Mouse (Mus musculus): Measurements from ENCODE around the gene Abcc4. TPM values are rescaled to one million over a fixed set of nuclear protein-coding genes. Genes with fewer than 3 reads are reported as not detected.

Abcc4 gene
- 10 to 100 TPM; 13.8 to 16.9 TPM for total RNA-seq (2021)
- long read RNA-seq, experiment 1, full-length matches to known transcripts = 3 of 5 reads
- long read RNA-seq, experiment 1, partial matches to known transcripts = 2 of 5 reads
- long read RNA-seq, experiment 1, other reads (novel, unspliced or antisense) = 0 of 5 reads
- long read RNA-seq, experiment 2, full-length matches to known transcripts = 3 of 10 reads
- long read RNA-seq, experiment 2, partial matches to known transcripts = 5 of 10 reads
- long read RNA-seq, experiment 2, other reads (novel, unspliced or antisense) = 2 of 10 reads

GRCm38 (mm10) chr14:118705808-118706731, at the start of gene Abcc4:
Gene Abcc4 (minus strand): TSS chr14:118706219.
- DNase-seq (ENCODE audit: low spot score in 2 of 2) = peak; percentile 83 to 84

- DNase-seq (ENCODE audit: low spot score in 2 of 2) = no peak
Observed at GRCm38 (mm10) chr14:118751193-118751753, 45.3 kb upstream of the Abcc4 start.

DNA sequence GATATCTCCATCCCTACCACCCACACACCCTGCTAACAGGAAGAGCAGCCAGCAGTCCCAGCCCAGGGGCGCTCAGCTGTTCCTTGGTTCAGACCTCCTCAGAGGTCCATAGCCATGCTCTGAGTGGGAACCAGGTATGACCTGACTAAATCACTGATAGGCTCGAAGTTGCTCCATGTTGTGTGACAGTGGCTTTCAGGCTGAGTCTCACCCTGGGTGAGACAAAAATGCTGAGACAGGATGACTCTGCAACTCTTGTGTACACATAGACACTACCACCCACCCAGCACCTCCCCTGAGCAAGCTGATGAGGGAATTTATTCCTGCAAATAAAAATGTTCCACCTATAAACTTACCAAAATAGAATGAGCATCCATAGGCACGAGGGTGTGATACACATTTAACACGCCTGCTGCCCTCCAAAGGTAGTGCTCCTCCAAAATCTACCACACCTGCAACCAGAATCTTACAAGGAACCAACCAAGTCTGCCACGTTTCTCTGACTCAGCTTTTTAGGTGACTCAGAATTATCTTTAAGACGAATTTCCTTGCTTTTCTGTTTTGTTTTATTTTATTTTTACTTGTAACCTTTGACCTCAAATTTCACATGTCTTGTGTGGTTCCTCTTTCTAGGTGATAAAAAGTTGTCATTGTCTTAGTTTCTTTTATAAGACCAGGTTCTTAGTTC, 44.6 kb upstream of the Abcc4 start:
- DNase-seq (ENCODE audit: low spot score in 2 of 2) = no peak

DNA sequence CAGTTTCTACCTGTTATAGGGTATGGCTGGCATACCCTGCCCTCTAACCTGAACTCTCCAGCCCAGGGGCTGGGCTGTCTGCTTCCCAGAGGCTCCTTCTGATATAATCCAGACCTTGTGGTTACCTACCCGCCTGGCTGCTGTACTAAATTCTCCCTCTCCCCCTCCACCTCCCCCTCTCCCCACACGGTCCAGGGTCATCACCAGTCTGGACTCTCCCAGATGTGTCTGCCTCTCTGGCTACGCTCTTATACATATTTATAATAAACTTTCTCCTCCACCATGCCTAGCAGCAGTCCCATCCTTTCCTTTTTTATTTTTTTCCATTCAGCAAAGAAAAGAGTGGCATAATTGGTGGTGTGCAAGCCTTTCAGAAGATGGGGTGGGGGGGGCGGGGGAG, 43.7 kb upstream of the Abcc4 start:
- no peak for DNase-seq (ENCODE audit: low spot score in 2 of 2)

- DNase-seq (ENCODE audit: low spot score in 2 of 2) = no peak
Observed at GRCm38 (mm10) chr14:118749068-118749467, 43.0 kb upstream of the Abcc4 start.

GRCm38 (mm10) chr14:118742862-118743261, 36.8 kb upstream of the Abcc4 start:
- DNase-seq (ENCODE audit: low spot score in 2 of 2) = no peak

DNA sequence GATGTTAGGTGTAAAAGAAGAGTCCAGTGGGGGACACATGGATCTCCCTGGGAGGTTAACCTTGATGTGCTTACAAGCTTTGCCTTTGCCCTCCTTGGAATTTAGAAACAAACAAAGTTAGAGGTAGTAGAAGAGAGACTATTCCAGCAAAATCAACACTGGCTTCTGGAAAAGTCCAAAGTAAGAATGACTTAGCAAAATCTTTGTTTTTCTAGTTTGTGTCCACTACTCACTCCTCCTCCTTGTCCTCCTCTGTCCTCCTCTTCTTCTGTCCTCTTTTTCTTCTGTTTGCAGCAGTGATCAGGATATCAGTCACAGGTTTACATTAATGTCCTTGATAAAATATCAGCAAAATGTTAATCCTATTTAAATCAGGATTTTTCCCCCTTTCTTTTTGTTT, 35.8 kb upstream of the Abcc4 start:
- DNase-seq (ENCODE audit: low spot score in 2 of 2) = no peak

DNA sequence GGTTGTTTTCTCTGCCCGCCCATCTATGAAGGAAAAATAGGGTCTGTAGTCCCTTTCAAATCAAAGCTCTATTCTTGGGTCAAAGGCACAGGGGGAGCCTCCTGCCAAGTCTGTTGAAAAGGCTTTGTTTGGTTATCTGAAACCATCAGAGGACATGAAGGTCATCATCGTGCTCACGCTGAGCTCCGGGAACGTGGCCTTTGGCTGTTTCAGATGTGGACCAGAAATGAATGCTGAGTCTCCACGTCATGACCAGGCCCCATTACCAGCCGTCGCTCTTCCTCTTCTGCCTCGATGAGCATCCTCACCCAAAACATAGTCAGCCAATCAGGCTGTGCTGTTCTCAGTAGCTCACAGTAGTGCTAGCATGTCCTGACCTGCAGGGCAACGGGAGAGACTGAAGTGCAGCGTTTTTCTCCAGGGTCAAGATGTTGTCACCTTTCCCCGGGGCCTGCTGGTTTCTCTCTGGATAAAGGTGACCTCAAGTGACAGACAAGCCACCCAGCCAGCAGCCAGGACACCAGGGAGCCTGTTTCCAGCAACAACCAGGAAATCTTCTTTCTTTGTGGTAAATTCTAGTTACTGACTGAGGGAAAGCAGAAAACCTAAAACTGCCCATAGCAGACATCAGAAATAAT, 31.4 kb upstream of the Abcc4 start:
- no peak for DNase-seq (ENCODE audit: low spot score in 2 of 2)

DNA sequence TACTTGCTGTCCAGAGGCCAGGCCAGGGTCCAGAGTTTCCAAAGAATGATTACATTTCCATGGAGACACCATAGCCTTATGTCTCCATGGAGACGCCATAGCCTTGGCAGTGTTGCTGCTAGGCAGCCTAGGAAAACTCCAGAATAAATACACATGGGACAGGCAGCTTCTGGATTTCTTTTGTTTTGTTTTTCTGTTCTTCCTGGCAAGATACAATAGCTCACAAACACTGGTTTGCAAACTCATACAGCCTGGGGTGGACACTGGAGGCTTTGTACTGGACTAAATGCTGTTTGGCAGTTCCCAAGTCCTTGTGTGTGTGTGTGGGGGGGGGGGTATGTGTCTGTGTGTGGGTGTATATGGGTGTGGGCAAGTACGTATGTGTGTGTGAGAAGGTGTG, 29.1 kb upstream of the Abcc4 start:
- DNase-seq (ENCODE audit: low spot score in 2 of 2) = no peak

DNA sequence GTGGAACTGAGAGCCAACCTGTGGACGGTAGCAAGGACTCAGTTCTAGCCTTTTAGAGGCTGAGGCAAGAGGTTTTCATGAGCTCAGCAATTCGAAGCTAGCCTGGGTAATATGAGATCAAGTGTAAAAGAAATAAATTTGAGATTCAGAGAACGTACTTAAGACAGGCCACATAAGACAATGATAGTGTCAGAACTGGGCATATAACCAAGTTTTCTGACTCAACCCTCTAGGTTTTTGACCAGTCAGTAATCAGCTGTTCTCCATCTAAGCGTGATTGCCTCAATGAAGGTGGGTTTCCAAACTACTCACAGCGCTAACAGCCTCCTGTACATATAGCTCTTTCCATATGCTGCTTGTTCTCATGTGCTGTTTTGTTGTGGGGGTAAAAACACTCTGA, 27.1 kb upstream of the Abcc4 start:
- DNase-seq (ENCODE audit: low spot score in 2 of 2) = no peak

GRCm38 (mm10) chr14:118730631-118731030, 24.6 kb upstream of the Abcc4 start:
- DNase-seq (ENCODE audit: low spot score in 2 of 2) = no peak

GRCm38 (mm10) chr14:118725467-118725866, 19.4 kb upstream of the Abcc4 start:
- DNase-seq (ENCODE audit: low spot score in 2 of 2) = no peak

DNA sequence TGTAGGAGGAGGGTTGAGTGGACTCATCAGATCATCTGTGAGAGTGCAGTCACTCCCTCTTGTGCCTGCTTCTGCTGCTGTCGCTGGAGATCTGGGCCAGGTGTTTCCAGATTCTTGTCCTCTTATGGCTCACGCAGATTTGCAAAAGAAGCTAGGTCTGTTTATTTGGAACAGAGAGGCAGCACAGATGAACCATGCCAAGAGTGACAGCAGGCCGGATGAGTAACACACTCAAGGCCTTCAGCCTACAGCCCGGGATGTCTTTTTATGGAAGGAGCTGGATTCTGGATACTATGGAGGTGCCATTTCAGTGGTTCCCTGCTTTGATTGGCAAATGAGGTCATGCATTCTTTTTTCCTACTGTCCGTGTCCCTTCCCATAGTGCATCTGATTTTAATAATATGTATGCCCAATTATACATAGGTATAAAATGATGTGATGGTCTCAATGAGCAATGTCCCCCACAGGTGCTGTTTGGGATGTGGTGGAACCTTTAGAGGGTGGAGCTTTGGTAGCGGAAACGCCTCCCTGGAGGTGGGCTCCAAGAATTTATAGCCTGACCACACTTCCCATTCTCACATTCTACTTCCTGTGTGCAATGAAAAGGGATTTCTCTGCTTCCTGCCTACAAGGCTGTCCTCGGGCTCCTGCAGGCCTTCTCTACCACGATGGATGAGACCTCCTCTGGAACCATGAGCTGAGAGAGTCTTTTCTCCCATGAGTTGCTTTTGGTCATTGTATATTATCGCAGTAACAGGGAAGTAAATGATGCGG, 18.1 kb upstream of the Abcc4 start:
- no peak for DNase-seq (ENCODE audit: low spot score in 2 of 2)

- DNase-seq (ENCODE audit: low spot score in 2 of 2) = no peak
Observed at GRCm38 (mm10) chr14:118719566-118720174, 13.7 kb upstream of the Abcc4 start.

DNA sequence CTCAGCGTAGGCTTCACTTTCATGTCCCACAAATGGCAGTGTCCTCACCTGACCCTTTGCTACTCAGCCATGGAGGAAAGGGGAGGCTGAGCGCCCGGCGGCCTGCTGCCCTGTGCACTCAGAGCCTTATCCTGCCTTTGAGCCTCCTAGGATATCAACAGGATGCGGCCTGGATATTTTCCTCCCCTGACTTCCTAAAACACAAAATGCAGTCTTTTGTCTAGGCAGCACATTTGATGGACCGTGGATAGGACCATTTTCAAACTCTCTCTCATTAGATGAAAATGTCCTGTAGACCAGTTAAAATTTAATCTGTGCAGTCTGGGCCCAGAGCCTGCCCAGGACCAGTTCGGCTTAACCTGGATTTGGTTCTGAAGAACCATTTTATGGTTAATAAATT, 12.6 kb upstream of the Abcc4 start:
- no peak for DNase-seq (ENCODE audit: low spot score in 2 of 2)

DNA sequence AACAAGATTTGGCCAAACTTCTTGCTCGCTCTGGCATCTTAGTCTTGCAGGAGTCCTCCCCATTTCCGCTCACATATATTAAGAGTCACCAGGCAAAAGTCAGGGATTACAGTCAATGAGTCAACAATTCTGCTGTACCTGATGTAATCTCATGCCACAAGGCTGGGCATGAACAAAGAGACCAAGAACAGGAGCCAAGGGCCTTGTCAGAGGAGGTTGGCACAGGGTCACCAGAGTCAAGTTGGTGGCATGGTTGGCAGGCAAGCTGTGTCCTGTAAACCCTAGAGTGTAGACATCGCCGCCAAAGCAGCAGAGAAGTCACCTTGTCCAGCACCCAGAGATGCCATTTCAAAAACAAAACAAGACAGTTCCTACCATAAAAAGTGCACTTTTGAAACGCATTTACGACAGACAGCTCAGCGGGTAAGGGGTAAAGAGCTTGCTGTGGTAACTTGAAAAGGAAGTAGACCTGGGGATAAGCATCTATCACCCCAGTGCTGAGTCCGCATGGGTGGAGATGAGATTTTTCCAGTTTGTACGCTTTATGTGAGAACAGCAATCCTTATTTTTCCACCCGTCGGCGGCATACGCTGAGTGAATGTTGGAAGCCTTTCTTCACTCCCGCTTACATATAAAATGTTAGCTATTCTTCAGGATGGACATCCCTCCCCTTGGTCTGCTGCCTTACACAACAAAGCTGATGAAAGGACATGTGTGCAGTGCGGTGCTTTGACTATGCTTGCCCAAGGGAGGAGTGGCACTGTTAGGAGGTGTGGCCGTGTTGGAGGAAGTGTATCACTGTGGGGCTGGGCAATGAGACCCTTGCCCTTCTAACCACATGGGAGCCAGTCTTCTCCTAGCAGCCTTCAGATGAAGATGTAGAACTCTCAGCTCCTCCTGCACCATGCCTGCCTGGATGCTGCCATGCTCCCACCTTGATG, 10.6 kb upstream of the Abcc4 start:
- DNase-seq (ENCODE audit: low spot score in 2 of 2) = no peak

- DNase-seq (ENCODE audit: low spot score in 2 of 2) = no peak
Observed at GRCm38 (mm10) chr14:118714720-118715119, 8.7 kb upstream of the Abcc4 start.

- no peak for DNase-seq (ENCODE audit: low spot score in 2 of 2)
Observed at GRCm38 (mm10) chr14:118714320-118714719, 8.3 kb upstream of the Abcc4 start.

GRCm38 (mm10) chr14:118713869-118714268, 7.8 kb upstream of the Abcc4 start:
- DNase-seq (ENCODE audit: low spot score in 2 of 2) = no peak
